Mouse (Mus musculus) embryonic facial prominence, embryonic 10.5 days (tissue): Measurements from ENCODE around the gene Spag9. TPM values are rescaled to one million over a fixed set of nuclear protein-coding genes. Genes with fewer than 3 reads are reported as not detected.

ENCODE experiments used
- DNase-seq: peaks from one replicate; pipeline ENCODE4 v3.0.0-alpha.2; 2017; ENCODE audit warnings: low spot score
- H3K27ac ChIP-seq: fragments of 300-500 bp; sonication (generic); replicated peaks from 2 replicates; pipeline ENCODE4 v1.5.1; 2016; ENCODE audit warnings: mild to moderate bottlenecking
- H3K27me3 ChIP-seq: fragments of 300-500 bp; sonication (generic); replicated peaks from 2 replicates; pipeline ENCODE4 v1.6.1; 2016; ENCODE audit warnings: low read depth, mild to moderate bottlenecking; ENCODE audit not compliant: poor library complexity, severe bottlenecking
- H3K36me3 ChIP-seq: fragments of 300-500 bp; sonication (generic); replicated peaks from 2 replicates; pipeline ENCODE4 v1.6.1; 2016; ENCODE audit warnings: mild to moderate bottlenecking, moderate library complexity
- H3K4me1 ChIP-seq: fragments of 300-500 bp; sonication (generic); 2 replicates; pipeline ENCODE4 v1.6.1; 2016
- H3K4me3 ChIP-seq: fragments of 300-500 bp; sonication (generic); 2 replicates; pipeline ENCODE4 v1.5.1; 2016; ENCODE audit warnings: mild to moderate bottlenecking, moderate library complexity
- H3K9me3 ChIP-seq: fragments of 300-500 bp; sonication (generic); 2 replicates; pipeline ENCODE4 v1.6.1; 2016; ENCODE audit warnings: mild to moderate bottlenecking
- WGBS: fragments of 180-500 bp; shearing (Covaris S2); methylation state at CpG from one replicate; pipeline ENCODE4 v1.1.7; 2016; 5-methylcytosine and 5-hydroxymethylcytosine counted together
- polyA plus RNA-seq: library from polyadenylated mRNA; unstranded; fragments of >200 nt; fragmentation: Nextera tagmentation; extraction: Ambion mirVana; gene quantifications from 2 replicates; pipeline ENCODE4 v1.2.1, GENCODE M21; 2016

Gene Spag9
- polyA plus RNA-seq, 1 experiment from 2014 or later, result 35.5 TPM

DNA sequence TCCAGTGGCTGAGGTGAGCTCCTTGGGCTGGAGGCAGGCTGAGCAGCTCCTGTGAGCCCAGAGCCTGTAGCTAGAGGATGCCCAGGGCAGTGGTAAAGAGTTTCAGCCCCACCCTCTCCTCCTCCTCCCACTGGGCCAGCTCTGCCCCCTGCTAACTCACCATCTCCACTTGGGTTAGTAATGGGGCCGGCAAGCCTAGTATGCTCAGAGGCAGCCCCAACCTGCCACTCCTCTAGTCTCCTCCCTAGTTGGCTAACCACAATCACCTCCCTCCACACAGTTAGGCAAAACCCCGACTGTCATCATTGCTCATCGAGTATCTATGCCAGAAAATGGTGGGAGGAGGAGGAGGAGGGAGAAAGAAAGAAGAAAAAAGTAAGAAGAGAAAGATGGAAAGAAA, 145.7 kb downstream of the Spag9 start:
- Histone ChIP-seq H3K27me3 (peaks cover 28% of the 10 kb centered on the region), H3K4me1 (peaks cover 39% of the 10 kb centered on the region), H3K9me3 (no peaks in the 10 kb centered on the region), H3K27ac (0 out of 2 replicates have a peak overlapping the region, but pooled peaks have one; percentile 6), H3K36me3 (no peaks in the 10 kb centered on the region), H3K4me3 (no peak overlapping the region)
- DNase-seq, result no peak
- WGBS, result 62% methylated on average over 3 of the region's 3 CpGs

DNA sequence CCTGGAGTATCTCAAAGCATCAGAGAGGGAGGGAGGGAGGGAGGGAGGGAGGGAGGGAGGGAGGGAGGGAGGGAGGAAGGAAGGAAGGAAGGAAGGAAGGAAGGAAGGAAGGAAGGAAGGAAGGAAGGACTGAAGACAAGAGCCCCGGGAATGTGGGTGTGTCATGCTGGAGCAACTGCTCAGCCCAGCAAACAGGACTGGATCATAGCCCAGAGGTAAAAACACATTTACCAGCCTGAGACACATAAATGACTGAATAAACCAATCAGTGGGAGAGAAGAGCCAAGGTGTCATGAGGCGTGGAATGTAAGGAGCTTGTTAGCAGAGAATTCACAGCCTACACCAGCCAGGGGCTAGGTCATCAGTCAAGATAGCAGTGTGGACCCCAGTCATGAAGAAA, 147.4 kb downstream of the Spag9 start:
- Histone ChIP-seq H3K27me3 (peaks cover 41% of the 10 kb centered on the region), H3K9me3 (no peaks in the 10 kb centered on the region), H3K36me3 (no peaks in the 10 kb centered on the region), H3K4me3 (no peak overlapping the region), H3K4me1 (peaks cover 24% of the 10 kb centered on the region), H3K27ac (no peak overlapping the region)
- DNase-seq, result no peak
- WGBS, result 61% methylated on average over 2 of the region's 2 CpGs

DNA sequence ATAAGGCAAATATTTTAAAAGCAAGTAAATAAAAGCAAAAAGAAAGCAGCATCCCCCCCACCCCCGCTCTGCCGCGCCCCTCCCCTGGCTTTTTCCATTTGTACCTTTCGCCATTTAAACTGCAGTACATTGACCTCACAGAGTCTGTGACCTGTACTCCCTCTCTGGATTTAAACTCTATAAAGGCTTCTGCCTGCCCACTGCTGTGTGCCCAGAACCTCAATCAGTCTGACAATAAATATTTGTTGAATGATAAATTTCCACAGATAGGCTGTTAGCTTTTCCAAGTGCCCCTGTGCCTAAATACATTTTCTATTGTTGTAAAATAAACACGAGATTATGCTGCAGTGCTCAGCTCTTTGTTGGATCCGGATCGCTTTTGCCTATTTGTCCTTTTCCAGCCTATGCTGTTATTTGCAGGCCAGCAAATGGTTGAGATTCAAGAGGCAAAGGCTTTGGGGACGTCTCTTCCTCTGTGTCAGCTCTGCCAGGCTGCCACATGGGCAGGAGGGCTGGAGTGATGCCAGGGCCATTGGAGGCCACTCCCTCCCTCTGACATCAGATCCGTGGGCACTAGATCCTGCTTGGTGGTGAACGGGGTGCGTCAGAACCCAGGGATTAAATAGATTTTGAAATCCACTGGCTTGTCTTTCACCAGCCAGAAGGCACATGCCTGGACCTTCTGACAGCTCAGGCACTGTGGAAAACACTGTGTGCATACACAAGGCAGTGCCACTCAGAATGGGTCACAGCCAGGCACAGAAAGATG, 149.1 kb downstream of the Spag9 start:
- WGBS, result 81% methylated on average over 11 of the region's 11 CpGs
- DNase-seq, result no peak
- Histone ChIP-seq H3K4me3 (no peak overlapping the region), H3K27ac (0 out of 2 replicates have a peak overlapping the region, but pooled peaks have one; percentile 4), H3K9me3 (no peaks in the 10 kb centered on the region), H3K4me1 (peaks cover 25% of the 10 kb centered on the region), H3K36me3 (no peaks in the 10 kb centered on the region), H3K27me3 (peaks cover 56% of the 10 kb centered on the region)

DNA sequence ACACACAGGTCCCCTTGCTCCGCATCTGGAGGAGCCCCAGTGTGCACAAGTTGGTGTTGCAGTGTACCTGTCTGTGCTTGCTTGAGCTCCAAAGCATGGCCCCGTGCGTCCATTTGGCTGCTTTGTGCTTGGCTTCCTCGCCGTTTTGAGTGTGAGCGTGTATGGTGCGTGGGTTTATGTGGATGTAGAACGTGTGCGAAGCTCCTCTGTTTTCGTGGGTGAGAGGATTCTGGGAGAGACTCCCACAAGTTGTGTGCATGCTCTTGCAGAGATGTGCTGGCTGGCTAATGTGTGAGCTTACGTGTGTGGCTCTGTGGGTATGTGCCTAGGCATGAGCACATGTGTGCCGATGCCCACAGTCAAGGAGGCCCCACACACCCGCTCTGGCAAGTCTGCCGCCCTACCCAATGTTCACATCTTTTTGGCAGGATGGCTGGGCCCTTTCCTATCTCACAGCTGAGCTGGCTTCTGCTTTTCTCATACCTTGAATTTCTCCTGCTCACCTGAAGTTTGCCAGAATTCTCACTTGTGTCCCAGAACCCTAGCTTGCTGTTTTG, 150.2 kb downstream of the Spag9 start:
- Histone ChIP-seq H3K27me3 (peaks cover 60% of the 10 kb centered on the region), H3K9me3 (no peaks in the 10 kb centered on the region), H3K4me3 (no peak overlapping the region), H3K36me3 (no peaks in the 10 kb centered on the region), H3K27ac (no peak overlapping the region), H3K4me1 (peaks cover 31% of the 10 kb centered on the region)
- 91% methylated on average over 14 of the region's 14 CpGs for WGBS
- DNase-seq, result no peak

DNA sequence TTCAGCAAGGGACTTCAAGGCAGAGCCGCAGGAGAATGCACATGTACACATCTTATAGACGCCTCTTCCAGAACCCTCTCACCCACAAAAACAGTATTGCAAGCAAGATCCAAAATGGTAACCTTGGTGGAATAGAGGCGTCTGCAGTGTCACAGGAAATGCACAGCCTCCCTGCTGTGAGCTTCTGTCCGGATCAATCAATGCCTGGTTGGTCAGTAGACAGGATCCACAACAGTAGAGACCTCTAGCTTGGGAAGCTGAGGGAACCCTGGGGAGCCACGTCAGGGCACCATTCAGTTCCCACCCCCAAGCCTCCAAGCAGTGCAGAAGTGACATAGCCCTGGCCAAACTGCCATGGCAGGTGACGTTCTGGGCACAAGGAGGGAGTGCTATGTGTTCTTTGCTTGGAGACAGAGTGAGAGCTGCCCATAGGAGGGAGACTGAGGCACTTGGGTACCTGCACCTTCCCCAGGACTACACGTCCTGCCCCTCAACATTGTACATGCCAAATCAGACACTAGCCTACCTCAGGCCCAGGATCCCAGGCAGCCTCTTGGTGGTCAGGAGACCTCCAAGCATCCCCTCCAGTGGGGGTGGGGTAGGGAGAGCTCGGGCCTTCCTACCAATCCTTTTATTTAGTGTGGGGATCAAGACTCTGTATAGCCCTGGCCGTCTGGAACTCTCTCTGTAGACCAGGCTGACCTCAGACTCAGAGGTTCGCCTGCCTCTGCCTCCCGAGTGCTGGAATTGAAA, 151.0 kb downstream of the Spag9 start:
- no peak overlapping the region for H3K4me3 ChIP-seq
- no peak for DNase-seq
- no peaks in the 10 kb centered on the region for H3K36me3 ChIP-seq
- no peak overlapping the region for H3K27ac ChIP-seq
- 71% methylated on average over 11 of the region's 11 CpGs for WGBS
- H3K9me3 ChIP-seq, result no peaks in the 10 kb centered on the region
- H3K4me1 ChIP-seq, result peaks cover 27% of the 10 kb centered on the region
- peaks cover 68% of the 10 kb centered on the region for H3K27me3 ChIP-seq

DNA sequence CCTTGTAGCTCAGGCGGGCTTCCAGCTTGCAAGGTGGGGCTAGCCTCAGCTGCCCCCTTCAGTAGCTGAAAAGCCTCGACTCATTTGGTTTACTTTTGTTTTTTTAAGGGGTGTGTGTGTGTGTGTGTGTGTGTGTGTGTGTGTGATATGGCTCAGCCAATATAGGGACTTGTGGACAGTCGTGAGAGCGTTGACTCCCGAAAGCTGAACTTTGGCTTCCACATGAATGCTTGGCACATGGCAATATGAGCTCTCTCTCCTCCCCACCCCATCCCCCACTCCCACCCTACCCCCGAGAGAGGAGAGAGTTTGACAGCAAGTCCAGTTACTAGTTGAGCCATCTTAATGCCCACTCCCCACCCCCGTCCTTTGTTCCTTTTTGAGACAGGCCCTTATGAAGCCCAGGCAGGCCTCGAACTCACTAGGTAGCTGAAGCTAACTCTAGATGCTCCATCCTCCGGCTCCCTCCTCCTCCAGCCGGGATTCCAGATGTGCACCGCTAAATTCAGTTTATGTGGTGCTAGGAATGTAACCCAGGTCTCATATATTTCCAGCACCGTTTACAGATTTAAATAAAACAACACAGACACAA, 152.3 kb downstream of the Spag9 start:
- Histone ChIP-seq H3K36me3 (no peaks in the 10 kb centered on the region), H3K4me1 (peaks cover 27% of the 10 kb centered on the region), H3K27me3 (peaks cover 71% of the 10 kb centered on the region), H3K9me3 (no peaks in the 10 kb centered on the region), H3K27ac (no peak overlapping the region), H3K4me3 (0 out of 2 replicates have a peak overlapping the region, but pooled peaks have one; percentile 20)
- DNase-seq, result no peak
- 52% methylated on average over 12 of the region's 12 CpGs for WGBS

DNA sequence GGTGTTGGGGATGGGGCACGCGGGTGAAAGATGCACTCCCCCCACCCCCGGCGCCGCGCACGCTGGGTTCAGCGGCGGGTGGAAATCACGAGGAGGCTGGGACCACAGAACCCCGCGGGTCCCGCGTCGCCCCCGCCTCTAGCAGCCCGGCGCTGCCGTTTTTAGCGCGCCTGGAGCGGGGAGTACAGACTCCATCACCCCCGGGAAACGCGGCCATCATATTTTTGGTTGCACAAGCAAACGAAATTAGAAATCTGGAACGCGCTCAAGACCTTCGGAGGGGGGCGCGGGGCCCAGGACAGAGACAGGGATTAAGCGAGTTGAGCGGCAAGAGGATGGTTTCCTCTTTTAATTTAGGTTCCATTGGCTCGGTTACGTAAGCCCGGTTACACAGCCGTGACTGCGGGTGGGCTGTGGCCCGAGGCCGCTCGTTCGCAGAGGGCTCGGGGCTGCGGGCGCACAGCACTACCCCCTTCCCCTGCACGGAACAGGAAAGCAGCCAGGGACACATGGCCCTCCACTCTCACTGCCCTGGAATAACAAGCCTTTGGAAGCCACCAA, 153.1 kb downstream of the Spag9 start:
- peaks cover 71% of the 10 kb centered on the region for H3K27me3 ChIP-seq
- peak overlapping the region; percentile 79 for H3K27ac ChIP-seq
- peak overlapping the region; percentile 59 for H3K4me3 ChIP-seq
- WGBS, result under 1% methylated on average over 46 of the region's 46 CpGs
- peak; percentile 64 for DNase-seq
- H3K4me1 ChIP-seq, result peaks cover 27% of the 10 kb centered on the region
- H3K36me3 ChIP-seq, result no peaks in the 10 kb centered on the region
- no peaks in the 10 kb centered on the region for H3K9me3 ChIP-seq

DNA sequence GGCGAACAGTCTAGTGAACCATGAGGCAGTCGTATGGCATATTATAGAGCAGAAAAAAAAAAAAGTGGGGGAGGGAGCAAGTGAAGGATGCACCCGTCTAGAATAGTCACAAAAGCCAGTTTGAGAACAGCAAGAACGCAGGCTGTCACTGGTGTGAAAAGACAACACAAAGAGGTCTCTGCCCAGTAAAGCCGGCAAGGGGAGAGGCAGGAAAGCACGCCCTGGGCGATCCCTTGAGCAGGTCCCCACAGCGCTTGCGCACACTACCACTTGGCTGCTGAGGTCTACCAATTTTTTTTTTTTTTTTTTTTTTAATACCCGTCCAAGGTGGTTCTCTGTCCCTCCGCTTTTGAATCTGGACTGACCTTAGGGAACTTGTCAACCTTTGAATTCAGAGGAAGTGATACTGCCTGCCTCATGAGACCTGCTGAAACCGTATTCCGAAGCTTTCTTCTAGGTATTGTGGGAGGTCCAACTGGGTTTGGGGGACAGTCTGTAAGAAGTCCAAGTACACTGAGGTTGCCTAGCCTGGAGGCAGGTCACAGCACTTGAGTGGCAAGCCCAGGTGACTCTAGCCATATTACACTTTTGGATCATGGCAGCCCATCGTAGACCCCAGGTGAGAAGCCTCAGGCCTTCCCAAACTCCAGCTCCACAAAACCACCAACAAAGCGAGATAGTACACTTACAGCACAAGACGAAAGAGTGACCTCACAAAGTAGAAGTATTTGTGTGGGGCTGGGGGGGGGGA, 153.8 kb downstream of the Spag9 start:
- H3K27me3 ChIP-seq, result peaks cover 71% of the 10 kb centered on the region
- 22% methylated on average over 16 of the region's 16 CpGs for WGBS
- peaks cover 27% of the 10 kb centered on the region for H3K4me1 ChIP-seq
- peak overlapping the region; percentile 79 for H3K27ac ChIP-seq
- DNase-seq, result peak; percentile 71
- H3K9me3 ChIP-seq, result no peaks in the 10 kb centered on the region
- H3K4me3 ChIP-seq, result peak overlapping the region; percentile 59
- no peaks in the 10 kb centered on the region for H3K36me3 ChIP-seq

DNA sequence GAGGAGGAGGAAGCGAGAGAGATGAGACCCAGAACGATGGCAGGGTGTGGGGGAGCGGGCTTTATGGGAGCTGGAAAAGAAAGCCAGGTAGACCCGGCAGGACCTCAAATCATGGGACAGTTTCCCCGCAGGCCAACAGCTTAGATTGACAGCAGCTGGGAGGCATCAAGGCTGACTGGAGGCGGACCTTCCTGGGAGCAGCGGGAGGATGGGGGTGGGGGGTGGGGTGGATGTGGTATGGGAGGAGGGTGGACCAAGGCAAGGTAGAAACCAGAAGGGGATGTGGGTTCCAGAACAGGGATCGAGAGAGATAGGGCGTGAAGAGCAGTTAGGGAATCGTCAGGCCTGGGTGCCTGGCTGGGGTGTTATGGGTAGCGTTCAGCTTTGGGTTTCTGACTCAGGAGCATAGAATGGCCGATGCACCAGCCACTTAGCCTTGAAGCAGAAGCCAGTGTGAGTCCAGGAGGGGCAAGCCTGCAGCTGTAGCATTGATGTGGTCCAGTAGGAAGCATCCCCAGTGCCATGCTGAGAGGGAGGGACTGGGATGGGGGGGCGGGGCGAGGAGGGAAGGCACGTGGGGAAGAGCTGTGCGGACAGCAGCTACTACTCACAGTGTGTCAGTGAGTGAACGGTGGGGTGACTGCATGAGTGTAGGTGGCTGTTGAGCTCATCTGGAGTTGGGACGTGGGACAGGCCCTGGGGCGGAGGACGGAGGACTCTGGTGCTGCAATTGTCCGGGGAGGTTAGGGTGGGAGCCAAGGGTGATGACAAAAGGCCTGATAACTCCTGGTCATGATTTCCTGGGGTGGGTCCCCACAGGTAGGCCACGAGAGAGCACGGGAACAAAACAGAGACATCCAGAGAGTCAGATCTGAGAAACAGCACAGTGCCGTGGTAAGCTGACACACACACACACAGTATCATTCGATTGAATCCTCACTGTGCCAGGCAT, 154.9 kb downstream of the Spag9 start:
- Histone ChIP-seq H3K4me1 (peaks cover 27% of the 10 kb centered on the region), H3K9me3 (no peaks in the 10 kb centered on the region), H3K27me3 (peaks cover 62% of the 10 kb centered on the region), H3K27ac (no peak overlapping the region; the same call in 1 of the 2 replicates), H3K4me3 (peak overlapping the region; percentile 6; the same call in 1 of the 2 replicates), H3K36me3 (no peaks in the 10 kb centered on the region)
- DNase-seq, result peak; percentile 41
- WGBS, result 30% methylated on average over 25 of the region's 25 CpGs

DNA sequence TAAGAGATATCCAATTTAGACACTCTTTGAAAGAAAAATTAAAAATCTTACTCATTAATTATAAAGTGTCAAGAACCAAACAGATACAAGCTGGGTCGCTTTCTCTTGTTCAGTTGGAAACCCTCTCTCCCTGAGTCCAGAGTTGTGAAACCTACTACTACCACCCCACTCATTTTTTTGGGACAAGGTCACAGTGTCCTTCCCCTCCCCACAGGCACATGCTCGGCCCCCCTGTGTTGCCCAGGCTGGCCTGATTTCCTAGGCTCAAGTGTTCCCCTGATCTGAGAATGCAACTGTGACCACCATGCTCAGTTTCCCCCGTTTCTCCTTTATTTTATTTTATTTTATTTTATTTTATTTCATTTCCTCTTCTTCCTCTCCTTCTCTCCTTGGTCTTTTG, 158.3 kb downstream of the Spag9 start:
- DNase-seq, result no peak
- H3K27ac ChIP-seq, result no peak overlapping the region
- 83% methylated on average over 3 of the region's 3 CpGs for WGBS
- H3K36me3 ChIP-seq, result no peaks in the 10 kb centered on the region
- peaks cover 34% of the 10 kb centered on the region for H3K27me3 ChIP-seq
- H3K4me3 ChIP-seq, result no peak overlapping the region
- no peaks in the 10 kb centered on the region for H3K9me3 ChIP-seq
- H3K4me1 ChIP-seq, result peaks cover 30% of the 10 kb centered on the region

DNA sequence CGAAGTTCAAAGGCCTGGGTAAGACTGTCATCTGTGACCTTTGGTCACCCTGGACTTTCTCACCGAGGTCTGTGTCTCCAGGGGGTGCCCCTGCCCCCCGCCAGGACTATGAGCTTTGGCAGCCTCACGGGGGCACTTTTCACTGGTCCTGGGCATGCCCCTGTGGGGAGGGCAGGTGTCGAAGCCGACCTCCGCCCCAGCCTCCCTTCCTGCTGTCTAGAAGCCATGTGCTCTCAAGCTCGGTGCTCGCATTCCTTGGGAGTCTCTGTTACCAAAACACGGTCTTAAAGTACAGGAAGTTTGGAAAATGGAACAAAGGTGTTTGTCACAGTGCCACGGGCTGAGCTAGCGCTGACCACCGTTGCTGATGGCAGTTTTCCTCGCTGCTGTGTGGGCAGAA, 162.6 kb downstream of the Spag9 start:
- no peaks in the 10 kb centered on the region for H3K36me3 ChIP-seq
- no peak overlapping the region for H3K4me3 ChIP-seq
- H3K9me3 ChIP-seq, result no peaks in the 10 kb centered on the region
- peaks cover 28% of the 10 kb centered on the region for H3K27me3 ChIP-seq
- peak; percentile 34 for DNase-seq
- H3K4me1 ChIP-seq, result peaks cover 43% of the 10 kb centered on the region
- WGBS, result 32% methylated on average over 14 of the region's 14 CpGs
- peak overlapping the region; percentile 88 for H3K27ac ChIP-seq
